Mouse (Mus musculus): ENCODE data around the gene Sumo1.

GRCm38 (mm10) chr1:59701766-59702165 lies 31.1 kb upstream of the Sumo1 start:
- TF ChIP-seq MAFK (IDR thresholded peaks at IDR 0.05; ENCODE audit: insufficient read depth, low read depth, low read length): no peak
- no peak for TF ChIP-seq CHD2 (IDR thresholded peaks at IDR 0.05; ENCODE audit: low read depth, low read length)
